Mouse (Mus musculus) neural tube, embryonic 15.5 days (tissue): ENCODE measurements around the gene Acp6. TPM values are rescaled to one million over a fixed set of nuclear protein-coding genes. Genes with fewer than 3 reads are reported as not detected.
"Not testable (repeated sequence)": the region's sequence is repeated elsewhere in the genome, so short reads cannot be mapped to it uniquely, and the experiment has no call there.

Source experiments
- ATAC-seq: fragments of 200-750 bp; cut with Nextera tagmentation; 2 replicates; pipeline ENCODE4 v1.8.0; 2017; ENCODE audit warnings: mild to moderate bottlenecking, moderate TSS enrichment, moderate library complexity; ENCODE audit not compliant: low FRiP score
- H3K27ac ChIP-seq: fragments of 300-500 bp; sonication (generic); replicated peaks from 2 replicates; pipeline ENCODE4 v1.5.1; 2015; ENCODE audit warnings: mild to moderate bottlenecking, inconsistent platforms
- H3K27me3 ChIP-seq: fragments of 300-500 bp; sonication (generic); replicated peaks from 2 replicates; pipeline ENCODE4 v1.6.1; 2015; ENCODE audit warnings: inconsistent platforms
- H3K36me3 ChIP-seq: fragments of 300-500 bp; sonication (generic); 2 replicates; pipeline ENCODE4 v1.6.1; 2015; ENCODE audit warnings: inconsistent platforms
- H3K4me1 ChIP-seq: fragments of 300-500 bp; sonication (generic); 2 replicates; pipeline ENCODE4 v1.6.1; 2015; ENCODE audit warnings: inconsistent platforms
- H3K4me2 ChIP-seq: fragments of 300-500 bp; sonication (generic); 2 replicates; pipeline ENCODE4 v1.6.1; 2015; ENCODE audit warnings: inconsistent platforms, mild to moderate bottlenecking, moderate library complexity
- H3K4me3 ChIP-seq: fragments of 300-500 bp; sonication (generic); replicated peaks from 2 replicates; pipeline ENCODE4 v1.5.1; 2015; ENCODE audit warnings: mild to moderate bottlenecking, inconsistent platforms
- H3K9ac ChIP-seq: fragments of 300-500 bp; sonication (generic); replicated peaks from 2 replicates; pipeline ENCODE4 v1.6.1; 2015; ENCODE audit warnings: mild to moderate bottlenecking, inconsistent platforms
- H3K9me3 ChIP-seq: fragments of 300-500 bp; sonication (generic); replicated peaks from 2 replicates; pipeline ENCODE4 v1.6.1; 2016; ENCODE audit warnings: inconsistent platforms
- WGBS: fragments of 180-500 bp; shearing (Covaris S2); methylation state at CpG from one replicate; pipeline ENCODE4 v1.1.7; 2015; ENCODE audit warnings: mixed read lengths; 5-methylcytosine and 5-hydroxymethylcytosine counted together
- polyA plus RNA-seq: library from polyadenylated mRNA; unstranded; fragments of >200 nt; fragmentation: Nextera tagmentation; extraction: Ambion mirVana; gene quantifications from 2 replicates; pipeline ENCODE4 v1.2.1, GENCODE M21; 2015

Acp6 gene
- polyA plus RNA-seq: 21.8 and 27.4 TPM in 2 replicates

DNA sequence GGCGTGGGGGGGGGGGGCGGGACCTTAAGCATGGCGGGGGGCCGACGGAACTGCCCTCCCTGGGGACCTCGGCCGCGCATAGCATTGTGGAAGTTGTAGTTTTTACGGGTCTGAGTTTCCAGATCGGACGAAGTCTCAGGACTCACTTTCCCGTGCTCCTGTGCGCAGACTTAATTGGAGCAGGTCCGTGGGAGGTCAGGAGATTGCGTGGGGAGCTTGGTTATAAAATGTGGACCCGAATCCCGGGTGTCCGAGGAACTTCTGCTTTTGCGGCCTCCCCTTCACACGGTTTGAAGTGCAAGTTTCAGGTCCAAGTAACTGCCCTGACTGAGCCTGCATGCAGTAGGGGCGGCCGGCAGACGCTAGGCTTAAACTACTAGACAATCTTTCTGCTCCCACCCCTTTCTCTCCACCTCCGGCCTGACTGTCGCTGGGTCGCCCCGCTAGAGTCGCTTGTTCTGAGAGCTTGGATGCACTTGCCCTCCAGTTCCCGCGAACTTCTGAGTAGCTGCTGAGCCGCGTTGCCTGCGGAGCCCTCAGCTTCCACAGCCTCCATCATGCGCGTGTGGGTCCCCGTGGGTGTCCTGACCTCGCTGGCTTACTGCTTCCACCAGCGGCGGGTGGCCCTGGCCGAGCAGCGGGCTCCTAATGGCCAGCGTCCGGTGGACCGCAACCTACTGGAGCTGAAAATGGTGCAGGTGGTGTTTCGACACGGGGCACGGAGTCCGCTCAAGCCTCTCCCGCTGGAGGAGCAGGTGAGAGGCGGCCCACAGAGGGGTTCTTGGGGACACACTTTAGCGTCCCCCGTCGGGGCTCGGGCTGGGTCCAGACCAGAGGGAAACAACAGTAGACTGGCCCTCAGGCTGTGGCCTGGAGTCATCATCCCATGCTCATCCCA lies at the start of gene Acp6:
Gene Acp6 (plus strand): TSS at position 167 of the 898 bp plus-strand sequence.
- ATAC-seq: peak; percentile 94
- Histone ChIP-seq H3K4me1 (peaks cover 13% of the 10 kb centered on the region), H3K27ac (peak within 1 kb of the TSS; percentile 78), H3K9ac (peak within 1 kb of the TSS; percentile 61), H3K27me3 (no peaks in the 10 kb centered on the region), H3K4me3 (peak within 1 kb of the TSS; percentile 66), H3K36me3 (no peaks in the 10 kb centered on the region), H3K9me3 (no peaks in the 10 kb centered on the region), H3K4me2 (peak within 1 kb of the TSS; percentile 72)
- WGBS: under 1% methylated on average over 53 of the region's 54 CpGs

DNA sequence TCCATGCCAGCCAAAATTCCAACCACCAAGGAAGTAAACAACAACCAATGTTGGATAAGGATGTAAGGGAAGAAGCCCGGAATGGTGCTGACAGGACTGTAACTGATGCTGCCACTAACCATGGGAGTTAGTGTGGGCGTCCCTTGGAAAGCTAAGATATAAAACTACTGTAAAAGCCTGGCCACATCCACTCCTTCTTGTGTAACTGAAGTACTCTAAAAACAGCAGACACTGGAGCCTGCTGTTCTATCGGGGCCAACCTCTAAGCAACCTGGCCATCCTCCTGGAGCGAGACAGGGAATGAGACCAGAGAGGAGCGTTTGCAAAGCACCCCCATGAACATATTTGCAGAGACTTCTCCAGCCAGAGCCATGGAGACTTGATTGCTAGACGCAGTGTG lies 41.1 kb upstream of the Acp6 start:
- WGBS: 93% methylated on average over 6 of the region's 6 CpGs
- no peak overlapping the region for H3K4me2 ChIP-seq
- no peaks in the 10 kb centered on the region; the same call in 1 of the 2 replicates for H3K9me3 ChIP-seq
- ATAC-seq: no peak
- no peak overlapping the region for H3K27ac ChIP-seq
- H3K27me3 ChIP-seq: no peaks in the 10 kb centered on the region
- no peak overlapping the region for H3K4me3 ChIP-seq
- no peaks in the 10 kb centered on the region for H3K36me3 ChIP-seq
- H3K9ac ChIP-seq: no peak overlapping the region
- no peaks in the 10 kb centered on the region for H3K4me1 ChIP-seq

DNA sequence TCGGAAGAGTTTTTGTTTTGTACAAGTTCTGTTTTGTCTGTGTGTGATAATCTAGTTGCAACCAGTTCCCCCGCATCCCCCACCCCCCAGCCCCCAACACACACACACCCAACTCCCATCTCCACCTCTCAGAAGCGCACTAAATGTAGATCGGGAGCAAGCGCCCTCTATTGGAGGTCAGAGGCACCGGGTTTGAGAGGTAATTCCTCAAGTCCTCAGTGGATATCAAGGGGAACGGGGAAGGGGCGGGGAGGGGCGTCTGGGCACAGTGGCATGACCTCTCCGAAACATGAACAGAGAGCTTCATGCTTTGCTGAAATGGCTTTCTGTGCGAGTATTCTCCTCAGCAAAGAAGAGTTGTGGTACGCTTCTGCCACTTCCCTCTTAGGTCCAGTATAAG lies 40.3 kb upstream of the Acp6 start:
- Histone ChIP-seq H3K4me1 (no peaks in the 10 kb centered on the region), H3K4me3 (no peak overlapping the region), H3K27me3 (no peaks in the 10 kb centered on the region), H3K36me3 (no peaks in the 10 kb centered on the region), H3K9ac (no peak overlapping the region), H3K27ac (no peak overlapping the region), H3K9me3 (no peaks in the 10 kb centered on the region; the same call in 1 of the 2 replicates), H3K4me2 (no peak overlapping the region)
- no peak for ATAC-seq
- WGBS: 61% methylated on average over 12 of the region's 12 CpGs

DNA sequence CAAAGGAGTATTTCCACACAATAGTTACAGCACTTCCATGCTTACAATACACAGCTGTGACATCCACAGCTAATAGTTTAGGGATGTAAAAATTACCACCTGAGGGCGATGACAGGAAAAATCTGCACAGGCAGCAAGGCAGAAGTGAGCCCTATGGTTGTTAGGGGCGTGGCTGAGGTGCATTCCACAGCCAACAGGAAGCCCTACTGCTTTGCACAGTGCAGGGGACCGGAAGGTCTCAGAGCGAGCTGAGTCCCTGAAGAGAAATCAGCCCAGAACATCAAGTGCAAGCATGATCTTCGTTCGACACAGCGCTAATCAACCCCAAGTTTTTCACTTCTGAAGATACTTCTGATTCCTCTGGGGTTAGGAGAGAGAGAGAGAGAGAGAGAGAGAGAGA lies 34.4 kb upstream of the Acp6 start:
- H3K4me3 ChIP-seq: no peak overlapping the region
- H3K9ac ChIP-seq: no peak overlapping the region
- no peaks in the 10 kb centered on the region for H3K36me3 ChIP-seq
- no peaks in the 10 kb centered on the region for H3K9me3 ChIP-seq
- no peaks in the 10 kb centered on the region for H3K4me1 ChIP-seq
- no peak for ATAC-seq
- H3K27ac ChIP-seq: no peak overlapping the region
- no peaks in the 10 kb centered on the region for H3K27me3 ChIP-seq
- WGBS: 56% methylated on average over 7 of the region's 7 CpGs
- no peak overlapping the region for H3K4me2 ChIP-seq

DNA sequence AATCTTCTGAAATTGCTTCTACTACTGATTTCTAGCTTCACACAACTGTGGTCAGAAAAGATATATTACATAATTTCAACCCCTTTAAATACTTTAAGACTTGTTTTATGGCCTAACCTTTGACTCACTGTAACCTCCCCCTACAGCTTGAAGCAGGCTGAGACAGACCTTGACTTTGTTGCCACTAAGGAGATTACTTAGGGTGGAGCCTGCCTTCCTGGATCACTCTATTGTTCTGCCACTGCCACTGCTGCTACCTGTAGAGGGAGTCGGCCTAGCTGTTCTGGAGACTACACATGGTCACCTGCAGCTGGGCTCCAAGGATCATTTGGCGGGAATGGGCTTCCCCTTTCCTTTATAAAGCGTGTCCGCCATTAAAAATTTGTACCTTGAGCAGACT lies 29.2 kb upstream of the Acp6 start:
- 91% methylated on average over 4 of the region's 4 CpGs for WGBS
- Histone ChIP-seq H3K27me3 (no peaks in the 10 kb centered on the region), H3K27ac (no peak overlapping the region), H3K4me2 (no peak overlapping the region), H3K4me3 (no peak overlapping the region), H3K36me3 (no peaks in the 10 kb centered on the region), H3K9ac (no peak overlapping the region), H3K9me3 (no peaks in the 10 kb centered on the region), H3K4me1 (no peaks in the 10 kb centered on the region)
- no peak for ATAC-seq

DNA sequence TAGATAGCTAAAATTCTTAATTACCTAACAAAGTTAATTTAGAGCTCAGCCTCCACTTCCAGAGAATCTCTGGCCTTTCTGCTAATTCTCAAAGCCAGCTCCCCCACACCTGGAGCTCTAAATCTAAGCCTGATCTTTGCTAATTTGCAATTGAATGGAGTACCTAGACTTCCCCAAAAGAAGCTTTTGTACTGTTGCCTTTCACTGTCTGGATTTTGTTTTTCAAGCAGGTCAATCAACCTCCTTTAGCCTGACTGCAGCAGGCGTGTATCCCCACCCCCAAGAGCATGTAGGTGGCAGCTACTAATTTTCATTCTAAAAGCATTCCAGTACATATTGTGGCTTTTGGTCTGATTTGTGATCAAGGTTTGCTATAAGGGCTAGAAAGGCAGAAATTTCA lies 20.9 kb upstream of the Acp6 start:
- not testable (repeated sequence) for H3K9me3 ChIP-seq, H3K27ac ChIP-seq, H3K4me2 ChIP-seq, H3K36me3 ChIP-seq, H3K4me1 ChIP-seq, H3K9ac ChIP-seq, H3K27me3 ChIP-seq, H3K4me3 ChIP-seq, ATAC-seq
- 63% methylated on average over 1 of the region's 1 CpGs for WGBS

DNA sequence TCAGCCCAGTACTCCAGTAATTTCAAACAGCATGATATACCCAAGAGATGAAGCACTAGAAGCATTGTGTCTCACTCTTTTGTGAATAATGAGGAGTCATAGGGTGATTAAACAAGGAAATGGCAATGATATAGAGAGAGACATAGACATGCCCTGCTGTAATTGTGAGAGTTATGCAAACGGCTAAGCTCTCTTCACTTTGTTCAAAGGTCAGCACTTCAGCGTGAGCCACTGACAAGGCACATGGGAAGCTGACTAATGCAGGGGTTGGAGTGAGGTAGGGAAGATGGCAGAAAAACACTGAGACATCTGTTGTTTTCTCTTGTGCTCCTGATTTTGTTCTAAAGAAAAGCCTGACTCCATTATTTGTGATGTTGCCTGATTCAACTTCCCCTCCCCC lies 7.5 kb upstream of the Acp6 start:
- Histone ChIP-seq H3K9ac (no peak overlapping the region), H3K4me3 (no peak overlapping the region), H3K4me1 (no peaks in the 10 kb centered on the region), H3K27ac (no peak overlapping the region), H3K36me3 (no peaks in the 10 kb centered on the region), H3K4me2 (no peak overlapping the region), H3K27me3 (no peaks in the 10 kb centered on the region), H3K9me3 (no peaks in the 10 kb centered on the region)
- 74% methylated on average over 2 of the region's 2 CpGs for WGBS
- ATAC-seq: no peak

DNA sequence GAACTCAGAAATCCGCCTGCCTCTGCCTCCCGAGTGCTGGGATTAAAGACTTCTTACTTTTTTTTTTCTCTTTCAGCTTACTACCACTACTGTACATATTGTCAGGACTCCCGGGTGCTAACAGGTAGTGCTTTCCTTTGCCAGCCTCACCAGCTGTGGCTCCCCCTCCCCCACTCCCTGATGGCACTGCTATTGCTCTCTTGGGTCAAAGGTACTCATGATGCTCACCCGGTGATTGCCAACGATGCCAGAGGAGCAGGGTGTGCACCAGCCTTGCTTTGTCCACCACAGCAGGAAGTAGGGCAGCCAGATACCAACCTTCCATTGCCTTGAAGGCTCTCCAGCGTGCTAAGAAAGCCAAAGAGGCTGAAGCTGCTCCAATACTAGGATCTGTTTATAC lies 2.1 kb upstream of the Acp6 start:
- Histone ChIP-seq H3K4me1 (peaks cover 13% of the 10 kb centered on the region), H3K4me3 (no peak overlapping the region), H3K27ac (no peak overlapping the region), H3K9ac (no peak overlapping the region), H3K4me2 (no peak overlapping the region), H3K36me3 (no peaks in the 10 kb centered on the region), H3K27me3 (no peaks in the 10 kb centered on the region), H3K9me3 (no peaks in the 10 kb centered on the region)
- WGBS: 89% methylated on average over 6 of the region's 6 CpGs
- ATAC-seq: no peak

DNA sequence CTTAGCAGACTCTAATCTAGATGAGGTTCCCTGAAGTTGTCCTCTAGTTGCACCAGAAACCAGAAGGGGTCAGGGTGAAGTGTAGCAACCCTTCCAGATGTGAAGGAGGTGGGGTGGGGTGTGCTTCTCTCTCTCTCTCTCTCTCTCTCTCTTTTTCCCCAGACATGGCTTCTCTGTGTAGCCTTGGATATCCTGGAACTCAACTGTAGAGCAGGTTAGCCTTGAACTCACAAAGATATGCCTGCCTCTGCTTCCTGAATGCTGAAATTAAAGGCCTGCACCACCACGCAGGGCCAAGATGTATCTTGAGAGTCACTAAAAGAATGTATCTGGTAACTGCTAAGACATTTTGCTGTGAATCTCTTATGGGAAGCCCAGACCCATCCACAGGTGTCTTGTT lies 1.3 kb upstream of the Acp6 start:
- H3K27me3 ChIP-seq: no peaks in the 10 kb centered on the region
- H3K9ac ChIP-seq: no peak overlapping the region
- no peak for ATAC-seq
- no peaks in the 10 kb centered on the region for H3K9me3 ChIP-seq
- 93% methylated on average over 1 of the region's 1 CpGs for WGBS
- H3K4me2 ChIP-seq: peak overlapping the region; percentile 72; the same call in 1 of the 2 replicates
- H3K4me3 ChIP-seq: no peak overlapping the region
- H3K27ac ChIP-seq: no peak overlapping the region
- peaks cover 13% of the 10 kb centered on the region for H3K4me1 ChIP-seq
- H3K36me3 ChIP-seq: no peaks in the 10 kb centered on the region

DNA sequence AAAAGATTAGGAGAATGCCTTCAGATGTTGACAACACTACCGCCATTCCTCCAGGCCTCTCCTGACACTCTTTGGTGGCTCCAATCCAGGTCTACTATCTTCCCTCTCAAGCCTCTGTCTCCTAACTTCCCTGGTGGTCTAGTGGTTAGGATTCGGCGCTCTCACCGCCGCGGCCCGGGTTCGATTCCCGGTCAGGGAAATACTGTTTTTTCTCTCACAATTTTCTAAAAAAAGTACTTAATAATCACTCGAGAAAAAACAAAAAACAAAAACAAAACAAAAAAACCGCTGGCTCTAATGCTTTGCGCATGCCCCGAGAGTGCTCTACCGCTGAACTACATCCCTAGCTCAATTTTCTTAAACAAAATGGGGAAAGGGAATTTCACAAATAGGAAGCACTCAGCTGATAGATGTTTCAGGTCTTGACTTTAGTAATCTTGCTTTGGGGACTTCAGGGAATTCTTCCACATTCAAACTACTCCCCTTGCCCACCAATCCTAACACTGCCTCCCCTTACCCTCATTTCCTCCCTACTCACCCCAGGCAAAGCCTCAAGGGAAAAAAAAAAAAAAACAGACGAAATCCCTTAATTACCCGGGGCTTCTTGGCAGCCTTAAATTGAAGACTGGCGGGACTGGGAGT lies 498 bp upstream of the Acp6 start:
- ATAC-seq: peak; percentile 72
- Histone ChIP-seq H3K9me3 (no peaks in the 10 kb centered on the region), H3K9ac (peak overlapping the region; percentile 33; the same call in 1 of the 2 replicates), H3K36me3 (no peaks in the 10 kb centered on the region), H3K4me3 (peak overlapping the region; percentile 66), H3K4me1 (peaks cover 13% of the 10 kb centered on the region), H3K27ac (peak overlapping the region; percentile 78), H3K4me2 (peak overlapping the region; percentile 72), H3K27me3 (no peaks in the 10 kb centered on the region)
- WGBS: under 1% methylated on average over 17 of the region's 17 CpGs

DNA sequence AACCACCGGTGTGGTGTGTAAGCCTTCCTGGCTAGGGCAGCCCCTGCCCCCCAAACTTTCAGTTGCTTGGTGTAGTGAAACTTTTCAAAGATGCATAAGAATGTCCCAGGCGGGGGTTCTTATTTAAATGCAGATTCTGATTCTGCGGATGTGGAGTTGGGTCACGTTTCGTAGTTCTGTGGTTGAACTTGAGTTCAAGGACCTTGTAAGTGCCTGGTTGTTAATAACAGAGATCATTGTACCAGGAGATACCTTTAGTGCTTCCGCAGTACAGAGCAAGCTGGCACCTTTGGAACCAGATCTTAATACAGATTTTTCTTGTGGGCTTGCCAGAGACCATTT lies 903 bp downstream of the Acp6 start:
- peak overlapping the region; percentile 72 for H3K4me2 ChIP-seq
- WGBS: 9% methylated on average over 6 of the region's 6 CpGs
- H3K27ac ChIP-seq: 0 out of 2 replicates have a peak overlapping the region, but pooled peaks have one; percentile 78
- no peaks in the 10 kb centered on the region for H3K27me3 ChIP-seq
- no peaks in the 10 kb centered on the region for H3K9me3 ChIP-seq
- peak overlapping the region; percentile 66 for H3K4me3 ChIP-seq
- H3K4me1 ChIP-seq: peaks cover 13% of the 10 kb centered on the region
- no peak for ATAC-seq
- H3K36me3 ChIP-seq: no peaks in the 10 kb centered on the region
- H3K9ac ChIP-seq: peak overlapping the region; percentile 61

DNA sequence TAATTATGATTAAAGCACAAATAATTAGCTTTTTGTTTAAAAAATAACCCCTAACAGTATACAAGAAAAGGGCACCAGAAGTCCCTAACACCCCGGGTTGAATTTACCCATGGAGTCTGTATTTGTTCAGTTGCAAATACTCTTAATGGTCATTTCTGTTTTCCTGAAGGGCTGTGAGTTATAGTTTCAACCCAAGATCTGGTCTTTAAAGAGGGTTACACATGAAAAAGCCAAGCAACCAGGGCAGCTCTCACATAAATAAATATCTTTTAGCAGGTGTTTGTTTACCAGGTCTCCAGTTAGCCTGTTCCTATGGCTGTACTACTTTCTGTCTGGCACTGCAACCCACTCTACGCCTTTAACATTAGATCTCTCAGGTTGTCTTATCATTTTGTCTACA lies 1.4 kb downstream of the Acp6 start:
- H3K27me3 ChIP-seq: no peaks in the 10 kb centered on the region
- no peak overlapping the region; the same call in 1 of the 2 replicates for H3K4me3 ChIP-seq
- 78% methylated on average over 2 of the region's 2 CpGs for WGBS
- peaks cover 13% of the 10 kb centered on the region for H3K4me1 ChIP-seq
- no peak overlapping the region for H3K27ac ChIP-seq
- H3K9me3 ChIP-seq: no peaks in the 10 kb centered on the region
- no peak overlapping the region for H3K9ac ChIP-seq
- ATAC-seq: no peak
- peak overlapping the region; percentile 72; the same call in 1 of the 2 replicates for H3K4me2 ChIP-seq
- H3K36me3 ChIP-seq: no peaks in the 10 kb centered on the region
